Mouse (Mus musculus) spleen, adult 12 weeks (tissue): ENCODE measurements around the gene Dmbt1.
"Not testable (repeated sequence)": the region's sequence is repeated elsewhere in the genome, so short reads cannot be mapped to it uniquely, and the experiment has no call there.

Experiments used
- DNase-seq: peaks from one replicate; pipeline ENCODE4 v3.0.0; 2022; ENCODE audit warnings: low spot score

Dmbt1 gene

GRCm38 (mm10) chr7:131054808-131055370 lies 23.0 kb downstream of the Dmbt1 start:
- DNase-seq: no peak

GRCm38 (mm10) chr7:131057918-131058317 lies 26.1 kb downstream of the Dmbt1 start:
- not testable (repeated sequence) for DNase-seq

GRCm38 (mm10) chr7:131059808-131060207 lies 28.0 kb downstream of the Dmbt1 start:
- DNase-seq: not testable (repeated sequence)

GRCm38 (mm10) chr7:131062541-131062940 lies 30.7 kb downstream of the Dmbt1 start:
- no peak for DNase-seq

- not testable (repeated sequence) for DNase-seq
Measured at GRCm38 (mm10) chr7:131068191-131068590, 36.3 kb downstream of the Dmbt1 start.

- not testable (repeated sequence) for DNase-seq
Measured at GRCm38 (mm10) chr7:131073476-131073875, 41.6 kb downstream of the Dmbt1 start.

- DNase-seq: not testable (repeated sequence)
Measured at GRCm38 (mm10) chr7:131074098-131074497, 42.2 kb downstream of the Dmbt1 start.

DNA sequence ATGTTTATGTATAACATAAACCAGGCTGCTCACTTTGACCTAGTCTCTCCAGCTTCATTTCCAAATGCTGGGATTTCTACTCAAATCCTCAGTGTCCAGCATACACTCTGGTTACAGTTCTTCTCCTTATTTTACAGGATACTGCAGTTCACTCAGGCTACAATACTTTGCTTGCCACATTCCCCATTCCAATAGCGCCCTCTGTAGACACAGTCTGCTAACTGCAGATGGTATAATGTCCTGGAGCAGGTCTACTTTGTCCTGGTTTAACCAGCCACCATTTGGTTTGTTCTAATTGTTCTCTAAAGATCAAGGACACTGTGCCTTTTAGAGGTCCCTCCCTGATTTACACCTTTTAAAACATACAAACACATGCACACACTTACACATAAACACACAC lies 44.1 kb downstream of the Dmbt1 start:
- DNase-seq: no peak

- not testable (repeated sequence) for DNase-seq
Measured at GRCm38 (mm10) chr7:131082403-131082802, 50.5 kb downstream of the Dmbt1 start.

GRCm38 (mm10) chr7:131112486-131112885 lies 80.6 kb downstream of the Dmbt1 start:
- DNase-seq: no peak

- no peak for DNase-seq
Measured at GRCm38 (mm10) chr7:131113676-131114075, 81.8 kb downstream of the Dmbt1 start.

GRCm38 (mm10) chr7:131114434-131114833 lies 82.6 kb downstream of the Dmbt1 start:
- no peak for DNase-seq

- DNase-seq: no peak
Measured at GRCm38 (mm10) chr7:131122210-131122807, 90.5 kb downstream of the Dmbt1 start.

- DNase-seq: no peak
Measured at GRCm38 (mm10) chr7:131130021-131130420, 98.2 kb downstream of the Dmbt1 start.

- DNase-seq: no peak
Measured at GRCm38 (mm10) chr7:131133181-131133580, 101.3 kb downstream of the Dmbt1 start.

DNA sequence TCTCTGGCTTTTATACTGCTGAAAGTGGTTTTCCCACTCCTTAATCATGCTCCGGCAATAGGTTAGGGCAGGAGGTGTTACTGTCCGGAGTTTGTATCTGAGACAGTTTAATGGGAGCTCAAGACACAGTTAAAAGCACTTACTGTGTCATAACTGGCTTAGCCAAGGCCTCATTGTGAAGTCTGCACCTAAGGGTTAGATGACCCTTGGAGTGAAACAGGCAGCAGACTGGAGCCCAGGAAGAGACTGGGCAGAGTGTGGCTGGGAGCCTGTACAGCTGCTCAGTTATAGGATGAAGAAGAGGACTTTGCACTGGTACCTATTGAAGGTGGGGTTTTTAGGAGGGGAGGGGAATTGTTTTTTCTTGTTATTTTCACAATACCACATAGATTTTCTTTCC lies 114.4 kb downstream of the Dmbt1 start, which contains the start of gene 4933402N03Rik:
TSS of gene 4933402N03Rik (minus strand) at position 101 of the 400 bp plus-strand sequence.
- no peak for DNase-seq

GRCm38 (mm10) chr7:131150179-131150578 lies 118.3 kb downstream of the Dmbt1 start:
- DNase-seq: no peak

GRCm38 (mm10) chr7:131153044-131153443 lies 121.2 kb downstream of the Dmbt1 start:
- DNase-seq: no peak

- DNase-seq: no peak
Measured at GRCm38 (mm10) chr7:131162251-131162650, 130.4 kb downstream of the Dmbt1 start.

- DNase-seq: no peak
Measured at GRCm38 (mm10) chr7:131167771-131168170, 135.9 kb downstream of the Dmbt1 start.

- no peak for DNase-seq
Measured at GRCm38 (mm10) chr7:131169099-131169498, 137.2 kb downstream of the Dmbt1 start.
